Mouse (Mus musculus) CH12.LX (cell line): Measurements from ENCODE around the gene Prdm10.

Experiments used
- CTCF ChIP-seq, 2 experiments: IDR thresholded peaks in 1 of 2; conservative IDR thresholded peaks in 1 of 2; 2 replicates each; pipeline ENCODE4 v1.5.1; 2011 to 2012; ENCODE audit warnings: low read depth in 2 of 2, low read length in 2 of 2, improper control_type of control experiment in 1 of 2, inconsistent platforms in 1 of 2, mild to moderate bottlenecking in 1 of 2, moderate library complexity in 1 of 2
- MAFK ChIP-seq: IDR thresholded peaks from 2 replicates; pipeline ENCODE4 v1.6.1; 2011; ENCODE audit warnings: low read length, improper control_type of control experiment; ENCODE audit not compliant: insufficient replicate concordance
- POLR2AphosphoS2 ChIP-seq: IDR thresholded peaks from 2 replicates; pipeline ENCODE4 v1.6.1; 2011; ENCODE audit warnings: low read depth, low read length, improper control_type of control experiment

- TF ChIP-seq POLR2AphosphoS2 = no peak
- no peak for TF ChIP-seq CTCF (conservative IDR thresholded peaks at IDR 0.05 in 1 of 2, IDR thresholded peaks at IDR 0.05 in 1 of 2; ENCODE audit: low read depth in 2 of 2, low read length in 2 of 2)
- no peak for TF ChIP-seq MAFK
Observed at GRCm38 (mm10) chr9:31246421-31246820, 33.9 kb upstream of the Prdm10 start.
